Mouse (Mus musculus) neutrophil, adult 65 days (primary cell): Measurements from ENCODE around the gene Sftpa1. TPM values are rescaled to one million over a fixed set of nuclear protein-coding genes. Genes with fewer than 3 reads are reported as not detected.

Experiments used
- total RNA-seq: library from RNA; stranded (reverse); gene quantifications from 2 replicates; pipeline ENCODE4 v1.2.4, GENCODE M21; 2023

Gene Sftpa1
- total RNA-seq, result not detected in 2 replicates

GRCm38 (mm10) chr14:41131540-41131939, at the start of gene Sftpa1:
Gene Sftpa1 (plus strand): TSS chr14:41131782.

GRCm38 (mm10) chr14:41104853-41105444, 26.6 kb upstream of the Sftpa1 start, which contains the start of gene Mat1a:
Gene Mat1a (plus strand): TSS chr14:41105035.

GRCm38 (mm10) chr14:41151220-41151898, 19.8 kb downstream of the Sftpa1 start, which contains the start of gene Mbl1:
Gene Mbl1 (plus strand): TSS chr14:41151458.

GRCm38 (mm10) chr14:41185059-41185821, 53.7 kb downstream of the Sftpa1 start, which contains the start of gene Sftpd:
Gene Sftpd (minus strand): TSS chr14:41185149.

Other genes with a start within 250 kb of the Sftpa1 start
- gene Sh2d4b, start 238.5 kb upstream of the Sftpa1 start, total RNA-seq, result 2.2 and 3.5 TPM in 2 replicates
- 93.4 and 119 TPM in 2 replicates for gene Tspan14, start 165.0 kb upstream of the Sftpa1 start, total RNA-seq
- gene Fam213a, start 118.0 kb upstream of the Sftpa1 start, total RNA-seq, result 0.66 and 1.4 TPM in 2 replicates
- not detected in 2 replicates for gene Dydc2, start 62.6 kb upstream of the Sftpa1 start, total RNA-seq
- gene Dydc1, start 58.9 kb upstream of the Sftpa1 start, total RNA-seq, result not detected in 2 replicates
- not detected in 2 replicates for gene Mat1a, start 26.7 kb upstream of the Sftpa1 start, total RNA-seq
- gene Mbl1, start 19.7 kb downstream of the Sftpa1 start, total RNA-seq, result not detected in 2 replicates
- gene Sftpd, start 53.4 kb downstream of the Sftpa1 start, total RNA-seq, result not detected in 2 replicates
- not detected in 2 replicates for gene Gm2832, start 147.0 kb downstream of the Sftpa1 start, total RNA-seq
- not detected in 2 replicates for gene Gm5798, start 216.8 kb downstream of the Sftpa1 start, total RNA-seq